Mouse (Mus musculus): ENCODE data around the gene Casz1.

The Casz1 gene

GRCm38 (mm10) chr4:148876166-148876565, 71.9 kb downstream of the Casz1 start:
- DNase-seq (ENCODE audit: low read depth in 1 of 2, low spot score in 2 of 2) = no peak

DNA sequence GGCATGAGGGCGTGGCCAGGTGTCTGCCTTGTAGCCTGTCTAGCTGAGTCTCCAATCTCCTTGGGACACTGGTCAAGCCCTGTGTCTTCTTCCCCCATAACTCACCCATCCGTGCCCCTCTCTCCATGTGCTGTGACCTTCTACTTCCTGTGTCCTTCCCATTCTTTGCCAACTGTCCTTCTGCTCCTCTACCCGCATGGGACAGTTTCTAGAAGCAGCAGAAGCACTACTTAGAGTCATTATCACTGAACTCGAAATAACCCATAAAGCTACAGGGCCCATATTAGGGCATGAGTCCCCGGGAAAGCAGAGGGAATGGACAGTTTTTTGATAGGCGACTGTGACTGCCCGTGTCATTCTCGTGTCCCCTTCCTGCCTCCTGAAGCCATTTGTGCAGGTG, 72.6 kb downstream of the Casz1 start:
- no peak for DNase-seq (ENCODE audit: low read depth in 1 of 2, low spot score in 2 of 2)

GRCm38 (mm10) chr4:148878192-148878983, 74.2 kb downstream of the Casz1 start:
- DNase-seq (ENCODE audit: low read depth in 1 of 2, low spot score in 2 of 2) = no peak

- no peak for DNase-seq (ENCODE audit: low read depth in 1 of 2, low spot score in 2 of 2)
These were observed 74.9 kb downstream of the Casz1 start for GRCm38 (mm10) chr4:148878984-148879610.

DNA sequence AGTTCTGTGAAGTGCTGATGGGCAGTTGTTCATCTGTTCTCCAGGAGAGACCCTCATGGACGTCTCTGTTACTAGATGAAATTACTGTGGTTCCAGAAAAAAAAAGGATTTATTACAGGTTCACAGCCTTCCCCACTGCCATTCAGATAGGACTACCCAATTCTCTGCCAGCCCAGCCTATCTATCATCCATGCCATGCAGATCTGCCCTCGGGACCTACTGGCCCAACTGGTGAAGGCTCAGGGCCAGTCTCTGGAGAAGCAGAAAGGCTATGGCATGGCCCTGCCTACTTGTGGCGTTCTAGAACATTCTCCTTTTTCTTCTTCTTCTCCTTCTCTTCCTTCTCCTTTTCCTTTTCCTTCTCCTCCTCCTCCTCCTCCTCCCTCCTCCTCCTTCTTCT, 75.4 kb downstream of the Casz1 start:
- no peak for DNase-seq (ENCODE audit: low read depth in 1 of 2, low spot score in 2 of 2)

- no peak for DNase-seq (ENCODE audit: low read depth in 1 of 2, low spot score in 2 of 2)
These were observed 76.9 kb downstream of the Casz1 start for GRCm38 (mm10) chr4:148881001-148881669.

DNA sequence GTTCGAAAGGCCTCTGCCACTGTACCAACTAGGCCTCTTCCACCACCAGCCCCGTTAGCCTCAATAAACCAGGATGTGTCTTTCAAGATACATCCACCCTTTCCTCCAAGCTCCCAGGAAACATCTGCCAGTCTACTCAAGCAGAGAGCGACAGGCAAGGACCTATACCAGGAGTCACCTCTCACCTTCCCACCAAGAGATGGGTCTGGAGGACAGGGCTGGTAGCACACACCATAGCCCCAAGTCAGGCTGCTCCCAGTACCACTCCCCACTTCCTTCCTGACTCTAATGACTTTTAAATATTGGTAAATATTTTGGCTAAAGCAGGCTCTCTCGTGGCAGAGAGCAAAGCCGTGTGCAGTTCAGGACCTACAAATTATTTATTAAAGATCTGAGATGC, 77.6 kb downstream of the Casz1 start:
- DNase-seq (ENCODE audit: low read depth in 1 of 2, low spot score in 2 of 2) = no peak

DNA sequence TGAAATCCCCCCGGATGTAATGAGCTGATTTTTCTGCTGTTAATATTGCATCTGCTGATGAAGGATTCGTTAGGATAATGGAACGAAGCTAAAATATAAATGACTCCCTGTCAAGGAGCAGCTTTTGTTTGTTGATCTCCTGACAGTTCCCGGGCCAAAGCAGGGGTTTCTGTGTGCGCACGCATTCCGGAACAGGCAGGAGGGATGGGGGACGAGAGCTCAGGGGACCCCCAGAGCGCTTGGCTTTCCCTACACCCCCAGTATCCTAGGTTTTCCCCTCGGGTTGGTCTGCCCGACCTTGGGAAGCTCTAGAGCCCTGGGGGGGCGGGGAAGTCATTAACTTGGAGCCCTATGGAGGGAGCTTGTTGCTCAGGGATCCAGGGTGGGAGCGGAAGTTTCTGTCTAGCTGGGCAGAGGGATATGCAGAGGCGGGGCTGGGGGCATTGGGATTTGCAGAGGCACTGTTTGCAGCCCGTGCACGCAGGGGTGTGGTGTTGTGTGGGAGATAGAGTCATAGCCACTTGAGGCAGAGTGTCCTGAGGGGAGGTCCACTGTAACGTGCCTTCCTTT, 78.2 kb downstream of the Casz1 start:
- DNase-seq (ENCODE audit: low read depth in 1 of 2, low spot score in 2 of 2) = no peak

GRCm38 (mm10) chr4:148884596-148884995, 80.4 kb downstream of the Casz1 start:
- DNase-seq (ENCODE audit: low read depth in 1 of 2, low spot score in 2 of 2) = no peak

DNA sequence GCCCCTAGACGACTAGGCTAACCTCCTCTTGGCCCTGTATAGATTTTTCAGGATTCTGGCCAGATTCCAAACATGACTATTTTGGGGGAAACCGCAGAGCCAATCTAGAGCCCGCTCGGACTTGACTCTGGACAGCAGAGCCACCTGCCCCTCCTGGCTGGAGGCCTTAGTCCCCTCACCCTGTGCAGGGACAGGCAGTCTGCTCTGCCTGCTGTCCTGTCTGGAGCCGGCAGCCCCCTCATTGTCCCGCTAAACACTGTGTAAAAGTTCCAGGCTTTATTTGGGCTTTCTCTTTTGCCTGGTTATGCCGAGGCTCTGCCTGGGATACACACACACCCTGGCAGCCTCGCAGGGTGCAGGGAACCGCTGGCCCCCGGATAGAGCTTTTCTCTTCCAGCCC, 81.2 kb downstream of the Casz1 start:
- no peak for DNase-seq (ENCODE audit: low read depth in 1 of 2, low spot score in 2 of 2)

- no peak for DNase-seq (ENCODE audit: low read depth in 1 of 2, low spot score in 2 of 2)
These were observed 81.8 kb downstream of the Casz1 start for GRCm38 (mm10) chr4:148885921-148886540.

DNA sequence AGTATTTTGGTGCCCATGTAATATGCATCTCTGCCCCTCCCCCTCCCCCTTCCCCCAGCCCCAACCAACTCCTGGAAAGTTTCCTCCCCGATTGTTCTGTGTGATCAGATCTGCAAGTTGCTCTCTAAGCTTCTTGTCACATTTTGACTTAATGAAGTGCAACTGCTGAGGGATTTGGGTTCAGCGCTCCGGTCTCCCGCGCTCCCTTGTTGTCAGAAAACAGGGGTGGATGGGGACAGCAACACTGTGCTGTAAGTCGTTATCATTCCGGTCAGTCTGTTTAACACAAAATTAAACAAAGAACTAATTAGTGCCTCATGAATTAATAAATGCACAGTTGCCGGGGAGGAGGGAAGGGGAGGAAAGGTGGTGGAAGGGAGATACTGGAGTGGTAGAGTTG, 84.0 kb downstream of the Casz1 start:
- no peak for DNase-seq (ENCODE audit: low read depth in 1 of 2, low spot score in 2 of 2)

DNA sequence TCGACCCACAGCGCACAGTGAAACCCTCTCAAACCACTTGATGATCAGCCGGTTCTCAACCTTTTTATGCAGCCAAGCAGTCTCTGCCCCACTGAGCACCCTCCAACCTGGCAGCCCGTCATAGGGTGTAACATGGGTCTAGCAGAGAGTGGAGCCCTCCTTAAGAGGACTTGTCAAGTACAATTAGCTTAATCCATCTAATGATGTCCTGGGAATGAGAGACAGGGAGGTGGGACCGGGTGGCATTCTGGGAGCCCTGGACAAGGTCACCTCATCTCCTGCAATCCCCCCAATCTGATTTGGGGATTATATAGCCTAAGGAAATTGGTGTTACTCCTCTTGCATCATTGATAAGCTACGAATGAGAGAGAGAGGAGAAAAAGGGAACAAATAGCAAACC, 84.8 kb downstream of the Casz1 start:
- DNase-seq (ENCODE audit: low read depth in 1 of 2, low spot score in 2 of 2) = no peak

- no peak for DNase-seq (ENCODE audit: low read depth in 1 of 2, low spot score in 2 of 2)
These were observed 86.2 kb downstream of the Casz1 start for GRCm38 (mm10) chr4:148890442-148890841.

DNA sequence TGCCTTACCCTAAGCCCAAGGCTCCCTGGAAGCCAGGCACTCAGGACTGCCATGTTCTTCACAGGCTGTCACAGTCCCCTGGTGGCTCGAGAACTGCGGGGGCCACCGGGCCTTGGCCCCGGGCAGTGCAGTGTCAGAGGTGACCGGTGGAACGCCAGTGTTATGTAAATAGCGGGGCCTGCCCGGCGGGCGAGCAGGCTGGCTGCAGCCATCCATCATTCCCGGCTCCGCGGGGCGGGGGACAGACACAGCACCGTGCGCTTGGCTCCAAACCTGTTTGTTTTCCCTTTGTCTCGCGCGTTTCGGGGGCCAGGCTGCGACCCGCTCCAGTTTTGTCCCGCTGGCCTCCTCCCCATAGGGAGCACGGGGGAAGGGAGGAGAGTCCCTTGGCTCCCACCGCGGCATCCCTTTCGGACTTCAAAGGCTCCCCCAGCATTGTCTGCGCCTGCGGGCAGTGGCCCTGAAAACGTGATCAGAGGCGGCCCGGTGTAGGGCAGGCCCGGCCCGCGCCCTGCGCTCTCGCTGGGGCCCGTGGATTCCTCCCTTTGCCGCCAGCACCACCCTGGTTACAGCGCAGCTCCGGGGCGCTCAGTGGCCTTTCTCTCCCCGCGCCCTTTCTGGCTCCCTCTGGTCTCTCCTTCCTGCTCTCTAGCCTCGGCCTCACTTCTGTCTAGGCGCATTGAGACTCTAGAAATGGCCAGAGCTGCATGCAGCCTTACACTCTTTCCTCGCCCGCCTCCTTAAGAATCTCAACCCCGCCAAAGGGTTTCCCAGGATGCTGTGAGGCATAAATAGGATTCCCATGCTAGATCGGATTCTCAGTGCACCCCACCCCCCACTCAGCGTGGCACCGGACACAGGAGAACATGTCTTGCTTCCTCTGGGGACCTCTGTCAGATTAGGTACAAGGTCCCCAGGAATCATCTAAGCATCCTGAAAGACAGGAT, 86.9 kb downstream of the Casz1 start:
- no peak for DNase-seq (ENCODE audit: low read depth in 1 of 2, low spot score in 2 of 2)

DNA sequence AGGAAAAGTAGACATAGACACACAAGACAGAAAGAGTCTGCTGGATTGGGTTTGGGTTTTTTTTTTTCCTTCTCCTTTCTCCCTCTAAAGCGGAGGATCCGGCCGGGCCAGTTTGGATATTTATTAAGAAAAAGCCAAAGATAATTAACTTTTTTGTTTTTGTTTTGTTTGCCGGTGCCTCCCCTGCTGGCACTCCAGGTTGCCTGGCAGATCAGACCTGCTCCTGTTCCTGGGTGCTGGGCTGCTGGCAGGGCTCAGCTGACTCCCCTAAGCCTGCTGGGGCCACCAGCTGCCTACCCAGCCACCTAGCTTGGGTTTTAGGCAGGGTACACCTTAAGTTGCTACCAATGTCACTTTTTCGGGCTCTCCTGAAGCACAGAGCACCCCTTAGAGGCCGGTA, 91.9 kb downstream of the Casz1 start:
- DNase-seq (ENCODE audit: low read depth in 1 of 2, low spot score in 2 of 2) = no peak

- no peak for DNase-seq (ENCODE audit: low read depth in 1 of 2, low spot score in 2 of 2)
These were observed 95.7 kb downstream of the Casz1 start for GRCm38 (mm10) chr4:148899927-148900294.

DNA sequence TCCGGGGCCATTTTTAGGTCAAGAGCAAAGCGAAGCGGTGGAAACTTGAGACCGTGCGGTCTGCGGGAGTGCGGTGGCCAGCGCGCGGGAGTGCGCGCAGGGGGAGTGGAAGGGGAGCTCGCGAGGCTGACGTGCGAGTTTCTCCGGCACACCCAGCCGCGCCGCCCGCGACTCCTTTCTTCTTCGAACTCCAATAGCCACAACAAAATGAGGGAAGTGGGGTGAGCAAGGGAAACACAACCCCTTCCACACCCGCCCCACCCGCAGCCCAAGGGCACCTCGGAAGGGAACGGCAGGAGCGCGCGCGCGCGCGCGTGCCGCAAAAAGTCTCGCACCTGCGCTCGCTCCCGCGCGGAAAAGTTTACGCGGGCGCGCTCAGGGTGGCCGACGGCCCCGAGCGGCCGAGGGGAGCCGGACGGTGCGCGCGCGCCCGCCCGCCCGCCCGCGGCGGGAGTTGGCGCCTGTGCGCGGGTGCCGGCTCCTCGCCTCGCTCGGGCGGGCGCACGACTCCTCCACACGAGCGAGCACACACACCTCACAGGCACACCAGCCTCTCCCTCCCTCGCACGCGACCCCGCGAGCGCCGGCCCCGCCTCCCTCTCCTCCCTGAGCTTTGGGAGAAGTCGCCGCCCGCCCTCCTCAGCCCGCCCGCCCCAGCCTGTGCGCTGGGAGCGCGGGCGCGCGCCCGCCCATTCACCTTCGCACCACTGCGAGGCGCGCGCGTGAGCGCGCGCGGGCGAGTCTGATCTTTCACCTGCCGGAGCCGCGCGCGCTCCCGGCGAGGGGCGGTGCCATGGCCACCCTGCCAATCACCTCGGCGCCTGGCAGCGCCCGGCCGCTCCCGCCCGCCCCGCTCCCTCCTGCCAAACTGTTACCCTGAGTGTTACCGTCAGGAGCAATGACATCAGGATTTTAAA, 96.3 kb downstream of the Casz1 start:
- DNase-seq (ENCODE audit: low read depth in 1 of 2, low spot score in 2 of 2) = peak in 1 of 2 experiments; percentile 23

GRCm38 (mm10) chr4:148901275-148902052, 97.2 kb downstream of the Casz1 start:
- DNase-seq (ENCODE audit: low read depth in 1 of 2, low spot score in 2 of 2) = no peak

Data from monocyte, adult 2 months (primary cell).